Mouse (Mus musculus): Measurements from ENCODE around the gene Ednrb. TPM values are rescaled to one million over a fixed set of nuclear protein-coding genes. Genes with fewer than 3 reads are reported as not detected.

The Ednrb gene
- polyA plus RNA-seq, 1 experiment = not detected

DNA sequence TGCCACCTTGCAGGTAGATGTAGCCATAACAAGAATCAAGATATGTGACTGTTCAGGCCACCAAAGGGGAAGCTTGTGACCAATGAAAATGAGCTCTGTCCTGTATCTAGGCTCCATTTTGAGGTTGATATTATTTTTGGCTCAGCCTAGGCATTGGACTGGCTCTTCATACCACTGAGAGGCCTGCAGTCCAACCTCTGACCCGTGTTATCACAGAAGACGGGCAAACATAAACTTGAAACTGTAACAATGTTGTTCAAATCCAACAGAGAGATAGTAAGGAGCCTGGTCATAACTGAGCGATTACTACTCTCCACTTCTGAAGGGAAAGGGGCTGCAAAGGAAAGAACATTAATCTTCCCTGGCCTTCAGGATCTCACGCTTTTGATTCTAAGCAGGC is 11.7 kb downstream of the Ednrb start:
- no peak for TF ChIP-seq CTCF (IDR thresholded peaks at IDR 0.05; ENCODE audit: insufficient read depth, low read depth, low read length)
- TF ChIP-seq POLR2A (IDR thresholded peaks at IDR 0.05; ENCODE audit: insufficient read depth, low read depth, low read length) = no peak
- WGBS = 93% methylated on average over 4 of the region's 4 CpGs

DNA sequence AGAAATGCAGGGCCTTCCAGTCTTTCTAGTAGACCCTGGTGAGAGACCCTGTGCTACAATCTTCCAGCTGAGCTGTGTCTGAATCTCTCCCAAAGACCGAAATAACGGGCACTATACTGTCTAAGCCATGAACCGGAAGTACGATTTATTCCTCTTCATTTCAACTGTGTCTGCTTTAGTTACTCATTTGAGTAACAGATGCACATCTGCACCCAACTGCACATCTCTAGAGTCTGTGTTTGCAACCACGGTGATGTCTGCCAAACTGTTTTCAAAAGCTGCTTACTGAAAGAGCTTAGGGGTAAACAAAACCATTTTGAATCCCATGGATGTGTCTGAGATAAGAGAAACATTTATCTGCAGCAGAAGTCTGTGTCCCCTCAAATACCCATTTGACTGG is 13.2 kb downstream of the Ednrb start:
- no peak overlapping the region for H3K4me3 ChIP-seq (ENCODE audit: insufficient read depth, low read depth, low read length)
- no peak for TF ChIP-seq CTCF (IDR thresholded peaks at IDR 0.05; ENCODE audit: insufficient read depth, low read depth, low read length)
- 41% methylated on average over 5 of the region's 5 CpGs for WGBS
- no peak overlapping the region for H3K27ac ChIP-seq (ENCODE audit: insufficient read depth, low read depth, low read length)
- no peaks in the 10 kb centered on the region for H3K4me1 ChIP-seq (ENCODE audit: control insufficient read depth, insufficient read depth, low read length)

More for the DNA sequence above, 11.7 kb downstream of the Ednrb start:
- Histone ChIP-seq H3K4me1 (ENCODE audit: control insufficient read depth, insufficient read depth, low read length) (no peaks in the 10 kb centered on the region), H3K4me3 (ENCODE audit: insufficient read depth, low read depth, low read length) (no peak overlapping the region), H3K27ac (ENCODE audit: insufficient read depth, low read depth, low read length) (no peak overlapping the region)

DNA sequence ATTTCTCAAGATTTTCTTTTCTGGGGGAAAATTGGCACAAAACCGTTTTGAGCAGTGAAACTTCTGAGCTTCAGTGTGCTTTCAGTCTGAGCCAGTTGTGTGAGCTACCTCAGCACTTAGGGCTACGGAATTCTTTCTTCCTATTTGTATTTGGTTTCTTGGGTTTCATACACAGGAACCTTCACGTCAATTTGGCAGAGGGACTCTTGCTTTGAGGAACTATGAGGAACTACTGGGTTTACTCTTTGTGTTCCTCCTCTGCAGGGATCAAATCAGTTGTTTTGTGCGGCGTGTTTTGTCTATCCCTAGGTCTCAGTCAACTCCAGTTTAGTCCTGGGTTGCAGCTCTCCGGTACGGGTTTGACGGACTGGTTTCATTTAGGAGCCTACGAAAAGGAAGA is 17.9 kb downstream of the Ednrb start:
- TF ChIP-seq POLR2A (IDR thresholded peaks at IDR 0.05; ENCODE audit: insufficient read depth, low read depth, low read length) (no peak), CTCF (IDR thresholded peaks at IDR 0.05; ENCODE audit: insufficient read depth, low read depth, low read length) (no peak)
- Histone ChIP-seq H3K4me3 (ENCODE audit: insufficient read depth, low read depth, low read length) (no peak overlapping the region), H3K27ac (ENCODE audit: insufficient read depth, low read depth, low read length) (no peak overlapping the region), H3K4me1 (ENCODE audit: control insufficient read depth, insufficient read depth, low read length) (no peaks in the 10 kb centered on the region)
- WGBS = 71% methylated on average over 9 of the region's 9 CpGs

- 91% methylated on average over 5 of the region's 5 CpGs for WGBS
- Histone ChIP-seq H3K4me1 (ENCODE audit: control insufficient read depth, insufficient read depth, low read length) (no peaks in the 10 kb centered on the region), H3K4me3 (ENCODE audit: insufficient read depth, low read depth, low read length) (no peak overlapping the region), H3K27ac (ENCODE audit: insufficient read depth, low read depth, low read length) (no peak overlapping the region)
- no peak for TF ChIP-seq CTCF (IDR thresholded peaks at IDR 0.05; ENCODE audit: insufficient read depth, low read depth, low read length)
- TF ChIP-seq POLR2A (IDR thresholded peaks at IDR 0.05; ENCODE audit: insufficient read depth, low read depth, low read length) = no peak
These were observed 18.3 kb downstream of the Ednrb start for GRCm38 (mm10) chr14:103825934-103826333.

GRCm38 (mm10) chr14:103823501-103823900 is 20.7 kb downstream of the Ednrb start:
- WGBS = 82% methylated on average over 7 of the region's 7 CpGs
- TF ChIP-seq POLR2A (IDR thresholded peaks at IDR 0.05; ENCODE audit: insufficient read depth, low read depth, low read length) (no peak), CTCF (IDR thresholded peaks at IDR 0.05; ENCODE audit: insufficient read depth, low read depth, low read length) (no peak)
- Histone ChIP-seq H3K4me3 (ENCODE audit: insufficient read depth, low read depth, low read length) (no peak overlapping the region), H3K4me1 (ENCODE audit: control insufficient read depth, insufficient read depth, low read length) (no peaks in the 10 kb centered on the region), H3K27ac (ENCODE audit: insufficient read depth, low read depth, low read length) (no peak overlapping the region)

GRCm38 (mm10) chr14:103822590-103822989 is 21.6 kb downstream of the Ednrb start:
- Histone ChIP-seq H3K27ac (ENCODE audit: insufficient read depth, low read depth, low read length) (no peak overlapping the region), H3K4me3 (ENCODE audit: insufficient read depth, low read depth, low read length) (no peak overlapping the region), H3K4me1 (ENCODE audit: control insufficient read depth, insufficient read depth, low read length) (no peaks in the 10 kb centered on the region)
- 67% methylated on average over 1 of the region's 1 CpGs for WGBS
- TF ChIP-seq POLR2A (IDR thresholded peaks at IDR 0.05; ENCODE audit: insufficient read depth, low read depth, low read length) (no peak), CTCF (IDR thresholded peaks at IDR 0.05; ENCODE audit: insufficient read depth, low read depth, low read length) (no peak)

DNA sequence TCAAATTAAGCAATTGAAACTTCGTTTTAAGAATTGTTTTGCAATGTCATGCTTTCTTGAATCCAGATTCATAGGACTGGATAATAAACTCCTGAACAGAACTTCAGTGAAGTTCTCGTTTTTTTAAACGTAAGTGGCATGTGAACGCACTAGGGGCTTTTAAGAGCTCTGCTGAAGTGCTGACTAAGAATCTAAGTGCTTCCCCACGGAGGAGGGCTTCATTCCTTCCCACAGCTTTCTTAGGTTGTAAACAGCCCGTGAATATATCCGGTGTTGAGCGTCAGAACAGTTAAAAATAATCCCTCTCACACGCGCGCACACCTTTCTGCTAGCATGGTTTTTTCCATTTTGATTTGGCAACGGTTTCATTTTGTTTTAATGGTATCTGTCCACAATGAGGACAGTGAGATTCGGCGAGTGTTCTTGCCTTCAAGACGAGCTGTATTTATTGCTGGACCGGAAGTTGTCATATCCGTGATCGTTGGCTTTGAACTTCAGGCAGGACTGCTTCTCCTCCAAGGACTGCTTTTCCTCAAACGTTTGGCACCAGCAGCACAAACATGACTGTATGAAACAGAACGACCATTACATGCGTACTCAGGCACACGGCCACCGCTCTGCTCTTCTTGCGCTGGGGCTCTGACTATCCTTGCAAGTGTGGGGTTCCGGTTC is 27.4 kb downstream of the Ednrb start:
- H3K4me3 ChIP-seq (ENCODE audit: insufficient read depth, low read depth, low read length) = no peak overlapping the region
- 81% methylated on average over 25 of the region's 25 CpGs for WGBS
- no peak overlapping the region for H3K27ac ChIP-seq (ENCODE audit: insufficient read depth, low read depth, low read length)
- TF ChIP-seq CTCF (IDR thresholded peaks at IDR 0.05; ENCODE audit: insufficient read depth, low read depth, low read length) (no peak), POLR2A (IDR thresholded peaks at IDR 0.05; ENCODE audit: insufficient read depth, low read depth, low read length) (no peak)
- no peaks in the 10 kb centered on the region for H3K4me1 ChIP-seq (ENCODE audit: control insufficient read depth, insufficient read depth, low read length)

GRCm38 (mm10) chr14:103815542-103815941 is 28.7 kb downstream of the Ednrb start:
- Histone ChIP-seq H3K4me3 (ENCODE audit: insufficient read depth, low read depth, low read length) (no peak overlapping the region), H3K27ac (ENCODE audit: insufficient read depth, low read depth, low read length) (no peak overlapping the region), H3K4me1 (ENCODE audit: control insufficient read depth, insufficient read depth, low read length) (no peaks in the 10 kb centered on the region)
- 70% methylated on average over 16 of the region's 16 CpGs for WGBS
- TF ChIP-seq POLR2A (IDR thresholded peaks at IDR 0.05; ENCODE audit: insufficient read depth, low read depth, low read length) = no peak
- no peak for TF ChIP-seq CTCF (IDR thresholded peaks at IDR 0.05; ENCODE audit: insufficient read depth, low read depth, low read length)

DNA sequence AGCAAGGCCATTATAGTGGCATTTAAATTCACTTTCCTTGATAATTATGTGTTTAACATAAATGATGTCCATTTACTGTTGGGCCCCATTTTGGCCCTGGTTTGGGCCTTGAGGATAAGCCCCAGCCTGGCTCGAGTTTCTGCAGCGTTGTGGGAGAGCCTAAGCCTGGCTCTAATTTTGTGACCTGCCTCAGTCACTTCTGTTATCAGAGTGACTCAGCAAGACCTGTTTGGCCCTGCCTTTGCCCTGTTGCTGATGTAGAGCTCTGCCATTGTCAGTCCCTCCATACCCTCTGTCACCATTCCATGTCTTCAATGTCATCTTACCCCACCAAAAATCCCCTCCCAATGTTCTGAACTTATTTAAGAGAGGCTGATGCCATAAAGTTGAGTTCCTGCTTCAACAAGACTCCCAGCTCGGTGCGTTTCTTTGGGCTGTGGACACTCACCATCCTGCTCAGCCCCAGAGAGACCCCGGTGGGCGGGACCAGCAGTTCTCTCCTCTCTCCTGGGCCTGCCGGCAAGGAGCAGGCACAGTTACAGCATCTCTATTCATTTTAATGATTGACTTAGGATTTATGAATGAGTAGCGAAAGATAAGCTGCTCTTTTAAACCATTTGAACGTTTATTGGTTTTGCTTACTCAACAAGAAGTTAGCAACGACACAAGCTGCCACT is 30.0 kb downstream of the Ednrb start:
- WGBS = 82% methylated on average over 10 of the region's 10 CpGs
- no peaks in the 10 kb centered on the region for H3K4me1 ChIP-seq (ENCODE audit: control insufficient read depth, insufficient read depth, low read length)
- TF ChIP-seq CTCF (IDR thresholded peaks at IDR 0.05; ENCODE audit: insufficient read depth, low read depth, low read length) (no peak), POLR2A (IDR thresholded peaks at IDR 0.05; ENCODE audit: insufficient read depth, low read depth, low read length) (no peak)
- H3K4me3 ChIP-seq (ENCODE audit: insufficient read depth, low read depth, low read length) = no peak overlapping the region
- H3K27ac ChIP-seq (ENCODE audit: insufficient read depth, low read depth, low read length) = no peak overlapping the region
